Mouse (Mus musculus) ES-Bruce4 (cell line): Measurements from ENCODE around the gene Kif22. TPM values are rescaled to one million over a fixed set of nuclear protein-coding genes. Genes with fewer than 3 reads are reported as not detected.

Source experiments
- H3K27ac ChIP-seq: 2 replicates; pipeline ENCODE4 v1.5.1; 2012; ENCODE audit warnings: low read length, inconsistent platforms; ENCODE audit not compliant: insufficient read depth
- H3K27me3 ChIP-seq: 2 replicates; pipeline ENCODE4 v1.6.1; 2012; ENCODE audit warnings: mild to moderate bottlenecking, low read length, inconsistent platforms; ENCODE audit not compliant: control insufficient read depth, poor library complexity, insufficient read depth, severe bottlenecking
- H3K36me3 ChIP-seq: 2 replicates; pipeline ENCODE4 v1.6.1; 2012; ENCODE audit warnings: inconsistent platforms, mild to moderate bottlenecking, low read length, moderate library complexity; ENCODE audit not compliant: control insufficient read depth, poor library complexity, insufficient read depth, severe bottlenecking
- H3K4me1 ChIP-seq: one replicate; pipeline ENCODE4 v1.8.1; 2011; ENCODE audit warnings: low read length; ENCODE audit not compliant: control insufficient read depth, insufficient read depth
- H3K4me3 ChIP-seq: 2 replicates; pipeline ENCODE4 v1.5.1; 2011; ENCODE audit warnings: low read depth, mild to moderate bottlenecking, low read length
- H3K9ac ChIP-seq: 2 replicates; pipeline ENCODE4 v1.6.1; 2012; ENCODE audit warnings: low read depth, mild to moderate bottlenecking, inconsistent platforms; ENCODE audit not compliant: poor library complexity, severe bottlenecking
- H3K9me3 ChIP-seq: replicated peaks from 2 replicates; pipeline ENCODE4 v1.6.1; 2012; ENCODE audit warnings: mild to moderate bottlenecking, low read length, inconsistent platforms; ENCODE audit not compliant: control insufficient read depth, poor library complexity, insufficient read depth, severe bottlenecking
- CTCF ChIP-seq: IDR thresholded peaks from one replicate; pipeline ENCODE4 v1.8.1; 2011; ENCODE audit warnings: low read depth, low read length
- EP300 ChIP-seq: IDR thresholded peaks from 2 replicates; pipeline ENCODE4 v1.6.1; 2011; ENCODE audit warnings: low read depth, low read length; ENCODE audit not compliant: insufficient read depth
- POLR2A ChIP-seq: IDR thresholded peaks from one replicate; pipeline ENCODE4 v1.8.1; 2011; ENCODE audit warnings: low read length; ENCODE audit not compliant: insufficient read depth
- polyA plus RNA-seq: library from polyadenylated mRNA; stranded (reverse); fragments of >200 nt; gene quantifications from 2 replicates; pipeline ENCODE4 v1.2.4, GENCODE M21; 2011; ENCODE audit warnings: low read depth; ENCODE audit not compliant: missing spikeins, insufficient read depth, insufficient read length

Kif22 gene
- polyA plus RNA-seq, 1 experiment, result 106 TPM

- Histone ChIP-seq H3K9me3 (no peaks in the 10 kb centered on the region), H3K27me3 (no peaks in the 10 kb centered on the region), H3K36me3 (no peaks in the 10 kb centered on the region), H3K9ac (no peak overlapping the region), H3K4me1 (peaks cover 9% of the 10 kb centered on the region), H3K4me3 (no peak overlapping the region), H3K27ac (peak overlapping the region; percentile 79)
- TF ChIP-seq POLR2A, result no peak
- TF ChIP-seq EP300, result peak; percentile 80
These were observed 33.8 kb downstream of the Kif22 start for GRCm38 (mm10) chr7:127008239-127009019.

- peak overlapping the region; percentile 79 for H3K27ac ChIP-seq
- H3K4me3 ChIP-seq, result no peak overlapping the region
- no peaks in the 10 kb centered on the region for H3K36me3 ChIP-seq
- no peaks in the 10 kb centered on the region for H3K27me3 ChIP-seq
- H3K4me1 ChIP-seq, result peaks cover 5% of the 10 kb centered on the region
- H3K9me3 ChIP-seq, result no peaks in the 10 kb centered on the region
- TF ChIP-seq POLR2A (no peak), EP300 (peak; percentile 57; the same call in 1 of the 2 replicates)
- no peak overlapping the region for H3K9ac ChIP-seq
These were observed 34.8 kb downstream of the Kif22 start for GRCm38 (mm10) chr7:127007313-127008024.

GRCm38 (mm10) chr7:127004122-127004875 is 38.0 kb downstream of the Kif22 start:
- H3K4me3 ChIP-seq, result no peak overlapping the region
- 0 out of 2 replicates have a peak overlapping the region, but pooled peaks have one; percentile 34 for H3K9ac ChIP-seq
- no peaks in the 10 kb centered on the region for H3K9me3 ChIP-seq
- H3K4me1 ChIP-seq, result peaks cover 4% of the 10 kb centered on the region
- H3K27ac ChIP-seq, result peak overlapping the region; percentile 74
- H3K27me3 ChIP-seq, result no peaks in the 10 kb centered on the region
- no peaks in the 10 kb centered on the region for H3K36me3 ChIP-seq
- TF ChIP-seq EP300 (0 out of 2 replicates have a peak, but pooled peaks have one; percentile 39), CTCF (no peak), POLR2A (no peak)

DNA sequence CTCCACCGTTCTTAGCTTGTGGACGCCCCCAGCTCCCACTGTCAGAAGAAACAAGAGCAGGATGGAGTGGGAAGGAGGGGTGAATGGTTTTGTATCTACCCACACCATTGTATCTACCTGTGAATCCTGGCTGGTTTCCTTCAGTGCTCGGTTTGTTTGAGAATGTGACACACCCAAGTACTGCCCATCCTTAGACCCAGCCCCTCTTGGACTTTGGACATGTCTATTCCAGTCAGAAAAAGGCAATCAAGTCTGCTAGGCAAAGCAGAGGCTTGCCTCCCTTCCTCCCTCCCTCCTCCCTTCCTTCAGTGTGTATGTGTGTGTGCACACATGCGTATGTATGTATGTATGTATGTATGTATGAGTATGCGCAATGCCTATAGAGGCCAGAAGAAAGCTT is 38.7 kb downstream of the Kif22 start:
- peaks cover 4% of the 10 kb centered on the region for H3K4me1 ChIP-seq
- peak overlapping the region; percentile 6; the same call in 1 of the 2 replicates for H3K4me3 ChIP-seq
- peak overlapping the region; percentile 74 for H3K27ac ChIP-seq
- no peaks in the 10 kb centered on the region for H3K36me3 ChIP-seq
- no peaks in the 10 kb centered on the region for H3K27me3 ChIP-seq
- H3K9ac ChIP-seq, result peak overlapping the region; percentile 34
- no peaks in the 10 kb centered on the region for H3K9me3 ChIP-seq
- TF ChIP-seq CTCF, result no peak
- no peak for TF ChIP-seq EP300
- TF ChIP-seq POLR2A, result no peak

DNA sequence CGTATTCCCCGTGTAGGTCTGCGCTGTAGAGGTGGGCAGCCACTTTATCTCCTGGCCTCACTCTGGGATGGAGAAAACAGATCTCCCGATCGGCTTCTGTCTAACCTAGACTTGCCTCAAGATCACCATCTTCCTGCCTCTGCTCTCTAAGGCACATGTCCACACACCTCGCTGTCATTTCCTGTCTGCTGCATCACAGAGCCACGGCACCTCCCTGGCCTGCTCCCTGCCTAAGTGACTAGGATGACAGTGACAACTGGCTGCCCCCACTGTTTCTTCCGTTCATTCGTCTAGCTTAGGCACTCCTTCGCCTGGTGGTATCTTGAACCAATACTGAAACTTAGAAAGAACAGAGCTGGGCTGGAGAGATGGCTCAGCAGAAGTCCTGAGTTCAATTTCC is 42.7 kb downstream of the Kif22 start:
- no peak for TF ChIP-seq EP300
- no peak for TF ChIP-seq CTCF
- no peak for TF ChIP-seq POLR2A
- no peaks in the 10 kb centered on the region for H3K36me3 ChIP-seq
- no peak overlapping the region for H3K4me3 ChIP-seq
- no peaks in the 10 kb centered on the region for H3K27me3 ChIP-seq
- no peak overlapping the region for H3K9ac ChIP-seq
- H3K27ac ChIP-seq, result no peak overlapping the region
- peaks cover 1% of the 10 kb centered on the region for H3K4me1 ChIP-seq
- no peaks in the 10 kb centered on the region for H3K9me3 ChIP-seq
